Mouse (Mus musculus): Measurements from ENCODE around the gene Slpi. TPM values are rescaled to one million over a fixed set of nuclear protein-coding genes. Genes with fewer than 3 reads are reported as not detected.
"Not testable (repeated sequence)": the region's sequence is repeated elsewhere in the genome, so short reads cannot be mapped to it uniquely, and the experiment has no call there.

The Slpi gene
- polyA plus RNA-seq, 1 experiment from 2014 or later = 35.5 TPM

DNA sequence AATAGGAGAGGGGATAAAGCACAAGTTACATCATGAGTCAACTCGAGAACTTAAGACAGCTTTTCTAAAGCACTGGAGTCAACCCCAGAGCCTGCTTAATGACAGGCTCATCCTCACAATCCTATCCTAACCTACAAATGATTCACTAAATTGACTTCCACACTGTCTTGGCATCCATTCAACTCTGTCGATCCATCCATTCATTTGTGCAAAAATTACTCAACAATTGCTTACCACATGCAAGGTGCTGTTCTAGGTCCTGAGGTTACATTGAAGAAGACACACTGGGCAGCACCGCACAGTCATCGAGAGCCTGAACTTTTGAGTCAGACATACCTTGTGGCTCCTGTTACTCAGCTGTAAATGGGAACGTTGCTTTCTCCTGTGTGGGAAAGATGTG is 29.9 kb downstream of the Slpi start:
- H3K36me3 ChIP-seq (ENCODE audit: control insufficient read depth, insufficient read depth, low read length) = no peaks in the 10 kb centered on the region
- H3K4me2 ChIP-seq (ENCODE audit: low read depth, low read length) = no peak overlapping the region
- no peak for ATAC-seq (ENCODE audit: insufficient read depth, low FRiP score)
- peaks cover 3% of the 10 kb centered on the region; the same call in 1 of the 2 replicates for H3K4me1 ChIP-seq (ENCODE audit: control insufficient read depth, insufficient read depth, low read length)
- H3K9ac ChIP-seq (ENCODE audit: low read length) = no peak overlapping the region
- no peak overlapping the region for H3K4me3 ChIP-seq (replicated peaks; ENCODE audit: low read length)
- H3K9me3 ChIP-seq (replicated peaks; ENCODE audit: control insufficient read depth, low read length) = no peaks in the 10 kb centered on the region
- H3K27ac ChIP-seq (ENCODE audit: low read length) = no peak overlapping the region
- no peaks in the 10 kb centered on the region for H3K27me3 ChIP-seq (ENCODE audit: control insufficient read depth, insufficient read depth, low read length)
- WGBS = 81% methylated on average over 5 of the region's 5 CpGs

DNA sequence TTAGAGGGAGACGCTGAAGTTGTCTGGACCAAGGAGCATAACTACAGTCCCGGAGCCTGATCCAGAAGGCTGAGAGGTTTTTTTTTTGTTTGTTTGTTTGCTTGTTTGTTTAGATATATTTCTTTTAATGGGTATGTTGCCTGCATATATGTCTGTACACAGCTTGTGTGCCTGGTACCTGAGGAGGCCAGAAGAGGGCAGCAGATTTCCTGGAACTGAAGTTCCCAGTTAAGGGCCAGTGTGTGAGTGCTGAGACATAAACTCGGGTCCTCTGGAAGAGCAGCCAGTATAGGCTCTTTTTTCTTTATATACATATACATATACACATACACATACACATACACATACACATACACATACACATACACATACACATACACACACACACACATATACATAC is 30.5 kb downstream of the Slpi start:
- no peak for ATAC-seq (ENCODE audit: insufficient read depth, low FRiP score)
- no peak overlapping the region for H3K27ac ChIP-seq (ENCODE audit: low read length)
- 75% methylated on average over 3 of the region's 3 CpGs for WGBS
- H3K4me1 ChIP-seq (ENCODE audit: control insufficient read depth, insufficient read depth, low read length) = peaks cover 3% of the 10 kb centered on the region; the same call in 1 of the 2 replicates
- H3K9me3 ChIP-seq (replicated peaks; ENCODE audit: control insufficient read depth, low read length) = no peaks in the 10 kb centered on the region
- H3K27me3 ChIP-seq (ENCODE audit: control insufficient read depth, insufficient read depth, low read length) = no peaks in the 10 kb centered on the region
- no peak overlapping the region for H3K4me3 ChIP-seq (replicated peaks; ENCODE audit: low read length)
- no peak overlapping the region for H3K9ac ChIP-seq (ENCODE audit: low read length)
- no peak overlapping the region for H3K4me2 ChIP-seq (ENCODE audit: low read depth, low read length)
- no peaks in the 10 kb centered on the region for H3K36me3 ChIP-seq (ENCODE audit: control insufficient read depth, insufficient read depth, low read length)

DNA sequence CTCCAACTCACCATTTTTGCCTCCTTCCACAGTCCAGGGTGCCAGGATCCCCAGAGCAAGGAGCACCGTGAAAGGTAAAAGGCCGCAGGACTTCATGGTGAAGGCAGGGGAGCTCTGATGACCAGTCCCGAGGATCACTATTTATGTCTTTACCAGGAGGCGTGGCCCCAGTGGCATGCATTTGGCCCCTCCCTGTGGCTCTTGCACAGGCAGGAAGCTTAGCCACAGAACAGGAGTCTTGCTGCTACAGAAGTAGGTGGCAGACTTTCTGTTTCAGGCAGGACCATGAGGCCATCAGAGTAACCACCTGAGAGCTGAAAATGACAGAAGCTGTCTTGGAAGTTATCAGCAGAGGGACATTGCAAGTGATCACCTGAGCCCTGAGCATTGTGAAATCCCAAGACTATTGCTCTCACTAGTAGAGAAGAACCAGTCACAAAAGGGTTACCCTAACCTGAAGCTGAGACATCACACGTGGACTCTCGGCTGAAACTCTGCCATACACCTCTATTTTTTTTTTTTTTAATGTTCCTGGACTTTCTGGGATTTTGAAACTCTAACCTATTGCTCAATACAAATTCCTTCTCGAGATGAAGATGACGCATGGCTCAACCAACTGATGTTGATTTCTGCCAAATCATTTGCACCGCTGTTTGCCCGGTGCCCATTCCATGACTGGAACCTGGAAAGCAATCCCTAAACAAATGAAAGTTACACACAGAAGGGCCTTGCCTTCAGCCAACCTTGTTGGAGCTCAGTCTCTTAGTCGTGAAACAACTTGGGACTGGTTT is 32.5 kb downstream of the Slpi start:
- no peaks in the 10 kb centered on the region for H3K27me3 ChIP-seq (ENCODE audit: control insufficient read depth, insufficient read depth, low read length)
- no peak overlapping the region for H3K4me2 ChIP-seq (ENCODE audit: low read depth, low read length)
- no peak overlapping the region for H3K4me3 ChIP-seq (replicated peaks; ENCODE audit: low read length)
- H3K36me3 ChIP-seq (ENCODE audit: control insufficient read depth, insufficient read depth, low read length) = no peaks in the 10 kb centered on the region
- H3K9ac ChIP-seq (ENCODE audit: low read length) = no peak overlapping the region
- H3K4me1 ChIP-seq (ENCODE audit: control insufficient read depth, insufficient read depth, low read length) = peaks cover 3% of the 10 kb centered on the region; the same call in 1 of the 2 replicates
- WGBS = 66% methylated on average over 11 of the region's 11 CpGs
- H3K27ac ChIP-seq (ENCODE audit: low read length) = no peak overlapping the region
- no peak for ATAC-seq (ENCODE audit: insufficient read depth, low FRiP score)
- H3K9me3 ChIP-seq (replicated peaks; ENCODE audit: control insufficient read depth, low read length) = no peaks in the 10 kb centered on the region

DNA sequence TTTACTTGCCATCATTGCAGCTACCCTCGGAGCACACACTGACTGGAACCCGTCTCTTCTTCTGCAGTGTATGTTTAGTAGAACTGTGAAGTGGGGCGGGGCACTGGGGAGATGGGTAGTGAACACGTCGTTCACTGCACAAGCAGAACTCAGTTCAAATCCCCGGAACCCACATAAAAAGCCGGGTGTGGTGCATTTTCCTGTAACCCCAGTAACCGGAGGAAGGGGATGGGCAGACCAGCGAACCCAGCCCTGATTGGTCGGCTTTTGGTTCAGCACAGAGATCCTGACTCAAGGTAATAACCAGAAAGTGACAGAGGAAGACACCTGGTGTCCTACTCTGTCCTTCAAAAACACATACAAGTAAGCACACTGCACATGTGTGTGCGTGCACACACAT is 35.5 kb downstream of the Slpi start:
- Histone ChIP-seq H3K4me2 (ENCODE audit: low read depth, low read length) (no peak overlapping the region), H3K36me3 (ENCODE audit: control insufficient read depth, insufficient read depth, low read length) (no peaks in the 10 kb centered on the region), H3K9ac (ENCODE audit: low read length) (no peak overlapping the region), H3K27ac (ENCODE audit: low read length) (no peak overlapping the region), H3K4me1 (ENCODE audit: control insufficient read depth, insufficient read depth, low read length) (no peaks in the 10 kb centered on the region), H3K9me3 (replicated peaks; ENCODE audit: control insufficient read depth, low read length) (no peaks in the 10 kb centered on the region), H3K27me3 (ENCODE audit: control insufficient read depth, insufficient read depth, low read length) (no peaks in the 10 kb centered on the region), H3K4me3 (replicated peaks; ENCODE audit: low read length) (no peak overlapping the region)
- ATAC-seq (ENCODE audit: insufficient read depth, low FRiP score) = no peak
- 83% methylated on average over 11 of the region's 11 CpGs for WGBS

DNA sequence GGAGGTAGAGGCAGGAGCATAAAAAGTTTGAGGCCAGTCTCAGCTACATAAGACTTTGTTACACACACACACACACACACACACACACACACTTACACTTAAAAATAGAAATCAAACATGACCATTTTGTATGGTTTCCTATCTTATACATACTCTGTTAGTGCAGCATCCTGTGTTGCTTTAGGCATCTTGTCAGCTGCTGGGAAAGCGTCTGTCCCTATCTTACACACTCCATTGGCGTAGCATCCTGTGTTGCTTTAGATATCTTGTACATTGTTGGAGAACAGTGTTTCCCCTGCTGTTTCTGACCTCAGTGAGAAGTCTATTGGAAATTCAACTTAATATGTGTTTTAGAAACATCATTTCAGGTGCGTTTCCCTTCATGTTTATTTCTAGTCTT is 36.2 kb downstream of the Slpi start:
- H3K9ac ChIP-seq (ENCODE audit: low read length) = no peak overlapping the region
- H3K4me3 ChIP-seq (replicated peaks; ENCODE audit: low read length) = no peak overlapping the region
- 88% methylated on average over 3 of the region's 3 CpGs for WGBS
- no peaks in the 10 kb centered on the region for H3K9me3 ChIP-seq (replicated peaks; ENCODE audit: control insufficient read depth, low read length)
- no peaks in the 10 kb centered on the region for H3K27me3 ChIP-seq (ENCODE audit: control insufficient read depth, insufficient read depth, low read length)
- H3K4me1 ChIP-seq (ENCODE audit: control insufficient read depth, insufficient read depth, low read length) = no peaks in the 10 kb centered on the region
- H3K4me2 ChIP-seq (ENCODE audit: low read depth, low read length) = no peak overlapping the region
- ATAC-seq (ENCODE audit: insufficient read depth, low FRiP score) = no peak
- H3K36me3 ChIP-seq (ENCODE audit: control insufficient read depth, insufficient read depth, low read length) = no peaks in the 10 kb centered on the region
- no peak overlapping the region for H3K27ac ChIP-seq (ENCODE audit: low read length)

DNA sequence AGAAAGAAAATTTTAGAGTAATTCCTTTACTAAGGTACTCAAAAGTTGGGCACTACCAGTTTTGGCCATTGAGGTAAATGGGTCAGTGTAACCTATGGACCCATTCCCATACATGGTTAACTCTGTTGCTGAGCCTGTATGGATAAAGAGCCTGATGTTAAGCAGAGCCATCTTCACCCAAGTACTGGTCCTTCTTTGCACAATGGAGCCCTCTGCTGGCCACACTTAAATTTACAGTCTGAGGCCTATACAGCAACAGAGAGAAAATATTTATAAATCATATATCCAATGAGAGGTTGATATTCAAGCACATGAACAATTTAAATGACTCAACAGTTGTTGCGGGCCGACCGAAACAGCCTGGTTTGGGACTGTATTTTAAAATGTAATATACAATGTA is 39.9 kb downstream of the Slpi start:
- WGBS = 89% methylated on average over 3 of the region's 3 CpGs

DNA sequence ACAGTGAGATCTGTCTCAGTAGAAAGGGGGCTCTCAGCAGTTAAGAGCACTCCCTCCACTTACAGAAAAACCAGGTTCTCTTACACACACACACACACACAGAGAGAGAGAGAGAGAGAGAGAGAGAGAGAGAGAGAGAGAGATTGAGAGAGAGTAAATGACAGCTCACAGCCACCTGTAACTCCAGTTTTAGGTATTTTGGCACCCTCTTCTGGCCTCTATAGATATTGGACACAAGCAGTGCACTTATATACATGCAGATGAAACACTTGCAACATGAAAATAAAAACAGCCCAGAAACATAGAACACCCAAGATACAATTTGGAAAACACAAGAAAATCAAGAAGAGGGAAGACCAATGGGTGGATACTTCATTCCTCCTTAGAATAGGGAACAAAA is 41.2 kb downstream of the Slpi start:
- H3K9ac ChIP-seq (ENCODE audit: low read length); ATAC-seq (ENCODE audit: insufficient read depth, low FRiP score): not testable (repeated sequence)

More for the DNA sequence above, 39.9 kb downstream of the Slpi start:
- no peaks in the 10 kb centered on the region for H3K9me3 ChIP-seq (replicated peaks; ENCODE audit: control insufficient read depth, low read length)
- peak; percentile 29; the same call in 1 of the 2 replicates for ATAC-seq (ENCODE audit: insufficient read depth, low FRiP score)
- no peak overlapping the region for H3K27ac ChIP-seq (ENCODE audit: low read length)
- no peak overlapping the region for H3K4me2 ChIP-seq (ENCODE audit: low read depth, low read length)
- no peak overlapping the region for H3K9ac ChIP-seq (ENCODE audit: low read length)
- no peaks in the 10 kb centered on the region for H3K27me3 ChIP-seq (ENCODE audit: control insufficient read depth, insufficient read depth, low read length)
- no peaks in the 10 kb centered on the region for H3K4me1 ChIP-seq (ENCODE audit: control insufficient read depth, insufficient read depth, low read length)
- no peaks in the 10 kb centered on the region for H3K36me3 ChIP-seq (ENCODE audit: control insufficient read depth, insufficient read depth, low read length)
- no peak overlapping the region for H3K4me3 ChIP-seq (replicated peaks; ENCODE audit: low read length)

DNA sequence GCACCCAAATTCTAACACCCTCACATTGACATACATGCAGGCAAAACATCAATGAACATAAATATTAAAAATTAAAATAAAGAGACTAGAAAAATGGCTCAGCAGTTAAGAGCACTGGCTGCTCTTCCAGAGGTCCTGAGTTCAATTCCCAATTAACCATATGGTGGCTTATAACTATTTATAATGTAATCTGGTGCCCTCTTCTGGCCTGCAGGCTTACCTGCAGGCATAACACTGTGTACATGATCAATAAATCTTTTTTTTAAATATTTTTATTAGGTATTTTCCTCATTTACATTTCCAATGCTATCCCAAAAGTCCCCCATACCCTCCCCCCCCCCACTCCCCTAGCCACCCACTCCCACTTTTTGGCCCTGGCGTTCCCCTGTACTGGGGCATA is 45.2 kb downstream of the Slpi start:
- 88% methylated on average over 1 of the region's 1 CpGs for WGBS
- H3K27ac ChIP-seq (ENCODE audit: low read length); H3K4me3 ChIP-seq (replicated peaks; ENCODE audit: low read length); ATAC-seq (ENCODE audit: insufficient read depth, low FRiP score); H3K4me1 ChIP-seq (ENCODE audit: control insufficient read depth, insufficient read depth, low read length); H3K4me2 ChIP-seq (ENCODE audit: low read depth, low read length); H3K27me3 ChIP-seq (ENCODE audit: control insufficient read depth, insufficient read depth, low read length); H3K9me3 ChIP-seq (replicated peaks; ENCODE audit: control insufficient read depth, low read length); H3K36me3 ChIP-seq (ENCODE audit: control insufficient read depth, insufficient read depth, low read length); H3K9ac ChIP-seq (ENCODE audit: low read length): not testable (repeated sequence)

More for the DNA sequence above, 41.2 kb downstream of the Slpi start:
- not testable (repeated sequence) for H3K4me2 ChIP-seq (ENCODE audit: low read depth, low read length); H3K27me3 ChIP-seq (ENCODE audit: control insufficient read depth, insufficient read depth, low read length); H3K4me3 ChIP-seq (replicated peaks; ENCODE audit: low read length); H3K36me3 ChIP-seq (ENCODE audit: control insufficient read depth, insufficient read depth, low read length); H3K9me3 ChIP-seq (replicated peaks; ENCODE audit: control insufficient read depth, low read length); H3K4me1 ChIP-seq (ENCODE audit: control insufficient read depth, insufficient read depth, low read length); H3K27ac ChIP-seq (ENCODE audit: low read length)

DNA sequence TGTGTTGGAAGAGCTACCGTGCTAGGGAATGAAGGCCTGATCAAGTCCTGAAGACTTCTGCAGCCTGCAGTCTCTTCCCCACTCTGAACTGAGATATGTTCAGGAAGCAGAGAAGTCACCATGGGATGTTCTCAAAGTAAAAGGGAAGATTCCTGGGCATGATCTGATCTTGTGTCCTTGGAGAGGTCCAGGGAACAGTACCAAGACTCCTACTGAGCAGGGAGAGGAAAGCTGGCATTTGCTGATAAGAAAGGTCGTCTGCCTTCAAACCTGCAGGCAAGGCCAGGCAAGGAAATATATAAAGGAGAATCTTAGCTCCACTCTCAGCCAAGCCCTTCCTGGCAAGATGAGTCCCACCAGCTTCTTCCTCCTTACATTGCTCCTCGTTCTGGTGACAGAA is 56.5 kb downstream of the Slpi start, which contains the start of gene Svs5:
TSS of gene Svs5 (plus strand) at position 301 of the 400 bp plus-strand sequence.
- not testable (repeated sequence) for H3K27ac ChIP-seq (ENCODE audit: low read length); H3K36me3 ChIP-seq (ENCODE audit: control insufficient read depth, insufficient read depth, low read length); H3K4me1 ChIP-seq (ENCODE audit: control insufficient read depth, insufficient read depth, low read length); H3K9ac ChIP-seq (ENCODE audit: low read length); ATAC-seq (ENCODE audit: insufficient read depth, low FRiP score); H3K4me2 ChIP-seq (ENCODE audit: low read depth, low read length); H3K4me3 ChIP-seq (replicated peaks; ENCODE audit: low read length); H3K27me3 ChIP-seq (ENCODE audit: control insufficient read depth, insufficient read depth, low read length); H3K9me3 ChIP-seq (replicated peaks; ENCODE audit: control insufficient read depth, low read length)
- 62% methylated on average over 3 of the region's 3 CpGs for WGBS
